Mouse (Mus musculus): ENCODE measurements around the gene Ldb1.

Gene Ldb1

DNA sequence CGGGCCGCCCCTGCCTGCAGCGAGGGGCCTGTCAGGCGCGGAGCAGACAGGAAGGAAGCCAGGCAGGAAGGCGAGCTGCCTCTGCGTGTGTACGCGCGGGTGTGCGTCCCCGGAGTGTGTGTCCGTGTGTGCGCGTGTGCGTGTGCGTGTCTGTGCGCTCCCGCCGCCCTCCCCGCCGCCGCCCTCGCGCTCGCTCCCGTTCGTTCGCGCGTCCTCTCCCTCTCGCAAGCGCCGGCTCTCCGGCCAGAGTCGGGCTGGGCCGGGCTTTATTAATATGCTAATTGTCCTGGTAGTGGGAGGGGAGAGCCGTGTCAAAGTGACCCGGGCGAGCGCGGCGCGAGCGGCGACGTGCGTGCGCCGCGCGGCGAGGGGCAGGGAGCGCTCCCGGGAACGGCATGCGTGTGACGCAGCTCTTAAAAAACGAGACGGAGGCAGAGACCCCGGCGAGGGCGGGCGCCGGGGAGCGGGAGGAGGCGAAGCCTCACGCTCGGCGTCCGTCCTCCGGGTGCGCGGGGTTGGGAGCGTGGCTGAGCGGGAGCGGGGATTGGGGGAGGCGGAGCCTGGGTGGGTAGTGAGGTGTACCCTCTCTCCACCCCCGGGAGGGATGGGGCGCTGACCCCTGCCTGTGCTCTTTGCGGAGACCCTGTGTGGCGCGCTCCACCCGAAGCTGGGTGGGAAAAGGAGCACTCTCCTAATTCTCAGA lies at the start of gene Ldb1:
Gene Ldb1, minus strand, starts transcription at position 222 of the 703 bp plus-strand sequence.
- peak; percentile 84 for DNase-seq (ENCODE audit: low read depth)

- no peak for DNase-seq (ENCODE audit: low read depth)
These were observed 49.1 kb upstream of the Ldb1 start for GRCm38 (mm10) chr19:46094144-46094543.

- DNase-seq (ENCODE audit: low read depth), result no peak
These were observed 46.6 kb upstream of the Ldb1 start for GRCm38 (mm10) chr19:46091641-46092040.

DNA sequence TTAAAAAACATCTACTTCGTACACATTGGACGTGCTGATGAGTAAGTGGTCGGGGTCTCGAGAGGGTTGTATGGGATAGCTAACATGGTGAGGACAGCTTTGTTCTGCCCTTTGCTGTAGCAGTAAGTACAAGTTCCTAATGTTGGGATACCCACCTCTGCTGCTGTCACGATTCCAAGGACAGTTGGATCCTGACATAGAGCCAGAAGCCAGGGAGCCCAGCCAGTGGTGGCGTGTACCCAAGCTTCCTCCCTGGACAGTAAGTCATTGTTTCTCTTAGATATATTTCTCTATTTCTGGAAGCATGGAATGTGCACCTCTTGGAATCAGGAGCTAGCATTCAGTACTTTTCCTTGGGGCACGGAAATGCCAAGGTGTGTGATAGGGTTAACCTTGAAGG lies 42.9 kb upstream of the Ldb1 start:
- DNase-seq (ENCODE audit: low read depth), result no peak

GRCm38 (mm10) chr19:46086337-46086736 lies 41.3 kb upstream of the Ldb1 start:
- DNase-seq (ENCODE audit: low read depth), result peak; percentile 85

- DNase-seq (ENCODE audit: low read depth), result no peak
These were observed 40.2 kb upstream of the Ldb1 start for GRCm38 (mm10) chr19:46085185-46085584.

GRCm38 (mm10) chr19:46078535-46078934 lies 33.5 kb upstream of the Ldb1 start:
- no peak for DNase-seq (ENCODE audit: low read depth)

- DNase-seq (ENCODE audit: low read depth), result peak; percentile 99
These were observed 30.9 kb upstream of the Ldb1 start, which contains the start of gene Nolc1 for GRCm38 (mm10) chr19:46075616-46076607. Nolc1 (plus strand) TSS chr19:46075863.

GRCm38 (mm10) chr19:46074266-46074665 lies 29.3 kb upstream of the Ldb1 start:
- no peak for DNase-seq (ENCODE audit: low read depth)

DNA sequence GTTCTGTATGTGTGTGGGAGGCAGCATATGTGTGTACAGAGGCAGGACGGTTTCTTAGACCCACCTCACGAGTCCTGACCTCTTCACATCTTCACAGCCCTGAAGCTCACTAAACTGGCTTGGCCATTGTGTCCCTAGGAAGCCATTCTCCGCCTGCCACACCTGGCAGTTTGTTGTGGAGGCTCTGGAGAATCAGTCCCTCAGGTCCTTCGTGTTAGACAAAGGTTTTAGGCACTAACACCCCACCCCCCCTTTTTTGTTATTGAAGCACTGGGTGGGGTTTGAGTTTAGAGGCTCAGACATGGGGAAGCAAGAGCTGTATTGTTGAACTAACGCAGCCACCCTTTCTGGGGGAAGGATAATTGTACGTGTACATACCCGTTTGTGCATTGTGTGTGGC lies 28.3 kb upstream of the Ldb1 start:
- DNase-seq (ENCODE audit: low read depth), result no peak

- DNase-seq (ENCODE audit: low read depth), result no peak
These were observed 23.0 kb upstream of the Ldb1 start for GRCm38 (mm10) chr19:46068054-46068453.

GRCm38 (mm10) chr19:46060845-46061244 lies 15.8 kb upstream of the Ldb1 start:
- DNase-seq (ENCODE audit: low read depth), result no peak

GRCm38 (mm10) chr19:46058466-46058865 lies 13.5 kb upstream of the Ldb1 start:
- DNase-seq (ENCODE audit: low read depth), result no peak

DNA sequence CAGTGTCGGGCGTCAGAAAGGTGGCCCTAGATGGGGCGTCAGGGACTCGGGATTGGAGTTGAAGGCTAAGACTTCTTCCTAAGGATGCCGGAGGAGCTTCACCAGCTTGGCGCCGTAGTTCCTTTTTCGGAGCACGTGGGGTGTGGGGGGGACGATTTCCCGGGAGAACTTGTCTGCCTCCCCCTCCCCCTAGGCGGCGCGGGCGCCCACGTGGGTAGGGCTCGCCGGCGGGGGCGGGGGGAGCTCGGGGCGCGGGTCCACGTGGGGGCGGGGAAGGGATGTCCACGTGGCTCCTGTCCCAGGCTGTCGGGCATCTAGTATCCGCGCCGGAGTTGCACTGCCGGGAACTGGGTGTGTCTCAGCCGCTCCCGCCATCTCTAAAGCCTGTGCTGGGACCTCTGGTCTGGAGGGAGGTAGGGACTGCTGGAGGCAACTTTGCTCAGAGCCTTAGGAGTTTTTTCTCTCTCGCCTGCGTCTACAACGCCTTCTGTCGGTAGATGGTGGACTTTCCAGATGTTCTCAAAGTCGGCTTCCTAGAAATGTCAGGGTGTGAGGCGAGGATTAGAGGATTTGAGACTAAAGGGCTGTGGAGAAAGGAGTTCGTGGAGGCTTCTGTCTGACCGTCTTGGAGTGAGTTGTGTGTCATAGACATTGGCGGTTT lies 12.1 kb upstream of the Ldb1 start:
- peak; percentile 81 for DNase-seq (ENCODE audit: low read depth)

DNA sequence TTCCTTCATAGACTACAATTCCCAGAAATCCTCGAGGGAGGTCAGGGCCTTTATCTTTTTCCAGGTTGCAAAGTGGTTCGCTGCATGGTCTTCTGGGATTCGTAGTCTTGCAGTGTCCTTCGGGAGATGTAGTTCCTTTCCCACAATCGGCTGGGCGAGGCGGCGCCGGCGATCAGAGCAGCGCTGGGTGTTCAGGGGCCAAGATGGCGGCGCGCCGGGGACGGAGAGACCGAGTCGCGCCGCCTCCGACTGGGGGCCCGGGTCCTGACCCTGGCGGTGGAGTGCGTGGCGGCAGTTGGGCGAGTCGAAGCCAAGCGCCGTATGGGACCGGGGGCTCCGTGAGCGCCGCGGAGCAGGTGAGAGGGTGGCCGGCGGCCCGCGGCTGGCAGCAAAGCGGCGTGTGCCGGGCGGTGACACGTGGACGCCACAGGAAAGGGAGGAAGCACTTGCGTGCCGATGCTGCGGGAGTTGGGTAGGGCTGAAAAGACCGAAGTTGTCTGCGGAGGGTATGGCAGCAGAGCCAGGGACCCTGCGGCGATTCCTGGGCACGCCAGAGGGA lies 11.5 kb upstream of the Ldb1 start:
- peak; percentile 96 for DNase-seq (ENCODE audit: low read depth)

- DNase-seq (ENCODE audit: low read depth), result no peak
These were observed 10.9 kb upstream of the Ldb1 start for GRCm38 (mm10) chr19:46055752-46056387.

- DNase-seq (ENCODE audit: low read depth), result peak; percentile 49
These were observed 5.4 kb upstream of the Ldb1 start for GRCm38 (mm10) chr19:46050462-46050861.

GRCm38 (mm10) chr19:46049129-46049528 lies 4.1 kb upstream of the Ldb1 start:
- no peak for DNase-seq (ENCODE audit: low read depth)

- DNase-seq (ENCODE audit: low read depth), result no peak
These were observed 2.4 kb upstream of the Ldb1 start for GRCm38 (mm10) chr19:46047426-46047825.

DNA sequence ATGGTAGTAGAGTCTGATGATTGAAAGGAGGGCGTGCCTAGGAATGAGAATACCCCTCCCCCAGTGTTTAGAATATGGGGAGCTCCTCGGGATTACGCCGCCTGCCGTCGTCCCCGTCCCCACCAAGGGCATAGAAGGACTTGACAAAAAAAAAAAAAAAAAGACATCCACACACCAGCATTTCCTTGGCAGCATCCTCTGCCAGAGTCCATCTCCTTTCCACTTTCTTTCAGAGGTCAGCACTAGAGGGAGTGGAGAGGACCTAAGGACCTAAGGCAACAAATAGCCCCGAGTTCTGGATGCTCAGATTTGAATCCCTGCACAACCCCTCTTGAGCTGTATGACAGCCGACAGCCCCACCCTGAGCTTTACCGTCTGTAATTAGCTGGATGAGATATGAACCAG lies 1.6 kb upstream of the Ldb1 start:
- DNase-seq (ENCODE audit: low read depth), result no peak

GRCm38 (mm10) chr19:46045696-46046311 lies 790 bp upstream of the Ldb1 start:
- DNase-seq (ENCODE audit: low read depth), result peak; percentile 52

Data from induced T-regulatory cell, adult 2 months (primary cell).